Mouse (Mus musculus) large intestine, adult 2 months (tissue): Measurements from ENCODE around the gene Arl5a. TPM values are rescaled to one million over a fixed set of nuclear protein-coding genes. Genes with fewer than 3 reads are reported as not detected.

ENCODE experiments used
- DNase-seq: peaks from one replicate; pipeline ENCODE4 v3.0.0-alpha.2; 2012; ENCODE audit warnings: low read depth, low spot score
- WGBS: fragments of 180-500 bp; shearing (Covaris S2); methylation state at CpG from one replicate; pipeline ENCODE4 v1.1.7; 2018; 5-methylcytosine and 5-hydroxymethylcytosine counted together
- polyA plus RNA-seq: library from polyadenylated mRNA; depleted of rRNA; stranded (reverse); fragments of >200 nt; gene quantifications from 2 replicates; pipeline ENCODE4 v1.2.3, GENCODE M21; 2012

The Arl5a gene
- polyA plus RNA-seq, 1 experiment = 7.9 TPM

GRCm38 (mm10) chr2:52424248-52424728, 413 bp downstream of the Arl5a start:
- DNase-seq = no peak
- under 1% methylated on average over 42 of the region's 42 CpGs for WGBS

DNA sequence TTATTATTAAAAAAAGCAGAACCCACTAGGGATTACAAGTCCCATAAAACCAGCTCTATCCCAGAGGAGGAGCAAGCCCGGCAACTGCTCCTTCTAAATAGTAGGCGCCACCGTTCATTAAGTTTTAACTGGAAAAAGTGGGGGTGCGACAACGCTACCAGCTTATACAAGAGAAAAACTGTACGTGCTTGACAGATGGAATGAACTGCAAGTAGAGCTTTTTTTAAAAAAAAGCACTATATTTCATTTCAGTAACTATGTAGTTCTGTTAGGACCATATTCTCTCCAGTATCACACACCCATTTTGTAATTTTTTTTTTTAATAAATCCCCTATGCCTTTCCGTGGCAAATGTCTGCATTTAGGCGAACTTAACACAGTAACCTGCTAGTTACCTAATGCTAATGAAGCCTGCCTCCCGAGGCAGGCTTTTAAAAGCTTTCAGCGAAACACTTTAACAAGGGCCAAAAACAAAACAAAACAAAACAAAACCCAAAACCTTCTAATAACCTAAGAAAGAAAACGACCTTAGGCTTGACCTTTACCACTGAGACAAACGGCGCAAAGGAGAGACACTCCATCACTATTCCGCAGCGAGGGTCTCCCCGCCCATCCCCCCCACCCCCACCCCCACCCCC, 972 bp downstream of the Arl5a start:
- WGBS = 2% methylated on average over 16 of the region's 16 CpGs
- DNase-seq = no peak

DNA sequence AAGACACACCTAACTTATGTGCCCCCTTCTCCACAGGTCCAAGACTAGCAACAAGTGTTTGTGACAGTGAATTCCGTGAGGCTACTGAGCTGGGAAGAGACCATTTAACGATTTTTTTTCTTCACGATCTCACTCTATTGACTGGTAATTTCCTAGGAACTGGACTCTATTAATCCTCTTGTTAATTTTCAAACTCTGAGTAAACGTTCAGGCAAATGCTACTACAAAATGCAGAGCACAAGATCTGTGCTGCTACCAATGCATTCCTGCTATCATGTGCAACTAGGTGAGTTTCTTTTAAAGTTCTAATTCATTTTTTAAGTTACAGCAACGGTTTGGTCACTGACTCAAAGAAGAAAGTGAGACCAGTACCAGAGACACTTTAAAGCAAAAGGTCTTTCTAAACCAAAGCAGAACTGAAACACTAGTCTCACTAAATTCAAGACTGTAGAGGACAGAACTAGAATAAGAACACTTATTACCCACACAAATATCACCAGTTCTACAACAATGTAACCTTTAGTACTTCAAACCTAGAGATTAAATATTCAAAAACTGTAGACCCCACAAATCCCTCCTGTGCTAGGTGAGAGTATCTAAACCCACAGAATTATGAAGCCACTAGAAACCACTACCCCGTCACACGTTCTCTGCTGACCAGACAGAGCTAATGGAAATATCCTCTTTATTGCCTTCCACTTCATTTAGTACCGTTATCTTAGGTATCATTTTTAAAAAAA, 1.7 kb downstream of the Arl5a start:
- no peak for DNase-seq
- WGBS = 30% methylated on average over 8 of the region's 8 CpGs

DNA sequence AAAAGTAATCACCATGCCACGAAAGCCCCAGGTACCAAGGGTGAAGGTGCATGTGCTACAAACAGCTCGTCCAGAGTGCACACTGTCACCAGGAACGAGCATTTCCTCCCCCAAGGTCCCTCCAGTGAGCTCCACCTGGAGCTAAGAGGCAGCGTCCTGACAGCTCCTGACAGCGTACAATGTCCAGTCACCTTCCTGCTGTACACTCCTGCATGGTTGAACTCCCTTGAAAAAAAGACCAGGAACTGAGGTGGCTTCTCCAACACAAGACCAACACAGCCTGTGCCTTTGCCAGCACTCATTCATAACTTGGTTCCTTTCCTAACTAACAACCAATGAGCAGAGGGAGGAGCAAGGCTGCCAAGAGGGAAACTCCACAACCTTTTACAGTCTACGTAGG, 3.5 kb downstream of the Arl5a start:
- no peak for DNase-seq
- WGBS = 25% methylated on average over 6 of the region's 6 CpGs

DNA sequence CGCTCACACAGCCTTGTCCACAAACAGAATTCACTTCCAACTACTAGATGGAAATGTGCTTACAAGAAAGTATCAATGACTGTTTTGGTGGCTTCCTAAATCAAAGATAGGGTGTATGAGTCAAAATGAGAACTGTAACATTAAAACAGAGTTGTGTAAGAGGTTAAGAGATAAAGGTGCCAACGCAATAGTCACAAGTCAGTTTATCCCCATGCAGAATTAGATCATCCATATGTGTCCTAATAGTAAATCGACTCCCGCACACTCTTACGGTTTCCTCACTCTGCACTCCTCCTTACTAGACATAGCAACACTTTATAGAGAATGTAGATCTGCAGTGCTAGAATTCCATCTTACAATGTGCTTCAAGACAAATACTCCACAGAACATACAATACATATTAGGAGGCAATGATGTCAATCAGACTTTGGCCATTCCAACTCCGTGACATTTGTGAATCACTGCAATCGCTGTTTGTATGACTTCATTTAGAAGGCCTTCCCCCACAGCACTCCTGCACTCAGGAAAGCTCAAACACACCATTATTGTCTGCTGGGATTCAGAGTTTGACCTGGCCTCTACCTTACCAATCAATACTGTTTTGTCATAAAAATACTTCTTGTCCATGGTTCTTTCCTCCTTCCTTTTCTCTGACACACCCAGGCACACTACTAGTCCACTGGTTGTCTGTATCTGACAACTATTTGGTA, 4.5 kb downstream of the Arl5a start:
- DNase-seq = no peak
- 72% methylated on average over 7 of the region's 7 CpGs for WGBS

DNA sequence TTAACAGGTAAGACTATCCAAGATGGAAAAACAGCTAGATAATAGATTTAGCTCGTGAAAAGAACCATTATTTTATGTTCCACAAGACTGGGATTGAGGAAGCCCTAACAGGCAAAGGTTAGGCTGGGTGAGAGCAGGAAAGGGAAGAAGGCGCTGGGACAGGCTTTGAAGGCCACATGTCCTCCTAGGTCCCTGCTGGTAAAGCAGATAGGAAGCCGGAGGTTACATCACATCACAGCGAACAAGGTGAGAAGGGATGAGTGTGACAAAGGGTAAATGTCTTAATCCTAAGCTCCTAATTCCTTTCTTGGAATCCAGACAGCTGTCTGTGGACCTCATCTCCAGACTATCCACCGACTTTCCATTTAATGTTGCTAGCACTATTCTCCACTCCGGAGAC, 5.4 kb downstream of the Arl5a start:
- WGBS = 64% methylated on average over 6 of the region's 6 CpGs
- no peak for DNase-seq

- 90% methylated on average over 5 of the region's 5 CpGs for WGBS
- DNase-seq = no peak
Measured at GRCm38 (mm10) chr2:52412524-52413037, 12.1 kb downstream of the Arl5a start.

- 71% methylated on average over 1 of the region's 1 CpGs for WGBS
- DNase-seq = no peak
Measured at GRCm38 (mm10) chr2:52406480-52406879, 18.2 kb downstream of the Arl5a start.

DNA sequence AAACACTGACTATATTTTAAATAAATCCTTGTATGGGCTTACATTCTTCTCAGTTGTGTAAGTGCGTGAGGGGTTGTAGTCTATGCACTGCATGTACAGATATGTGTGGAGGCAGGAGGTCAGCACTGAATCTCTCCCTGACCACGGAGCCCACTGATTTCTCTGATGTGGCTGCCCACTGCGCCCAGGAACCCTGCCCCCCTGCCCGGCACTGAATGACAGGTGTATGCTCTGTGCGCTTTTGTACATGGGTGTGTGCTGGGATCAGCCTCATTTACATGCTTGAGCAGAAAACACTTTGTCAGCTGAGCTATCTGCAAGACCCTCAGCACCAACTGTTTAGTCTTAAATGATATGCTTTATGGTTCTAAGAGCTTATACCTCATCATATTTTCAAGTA, 19.5 kb downstream of the Arl5a start:
- no peak for DNase-seq
- 90% methylated on average over 5 of the region's 5 CpGs for WGBS

GRCm38 (mm10) chr2:52394529-52394928, 30.2 kb downstream of the Arl5a start:
- DNase-seq = no peak
- 66% methylated on average over 5 of the region's 5 CpGs for WGBS

DNA sequence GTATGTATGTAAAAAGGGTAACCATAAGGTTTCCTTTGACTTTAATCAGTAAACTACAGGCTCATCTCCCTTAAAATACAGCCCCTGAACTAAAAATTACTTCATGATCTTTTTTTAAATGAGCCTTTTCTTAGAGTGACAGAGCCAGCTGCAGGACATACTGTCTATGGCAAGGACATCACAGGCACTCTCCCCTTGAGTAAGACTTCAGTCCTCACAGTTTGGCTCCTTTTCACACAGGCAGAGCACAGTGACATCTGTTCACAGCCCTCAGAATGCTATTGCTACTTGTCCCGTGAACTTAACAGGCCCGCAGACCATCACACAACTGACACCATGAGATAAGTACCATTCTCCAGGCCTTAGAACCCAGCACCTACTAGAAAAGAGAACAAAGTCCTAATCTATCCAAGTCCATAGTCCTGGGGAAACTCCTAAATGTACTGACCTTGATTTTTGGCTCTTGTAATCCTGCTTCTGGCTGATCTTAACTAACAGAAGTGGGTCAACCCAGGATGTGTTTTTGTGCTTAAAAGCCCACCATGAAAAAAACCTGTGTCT, 34.2 kb downstream of the Arl5a start:
- WGBS = 79% methylated on average over 2 of the region's 2 CpGs
- no peak for DNase-seq

DNA sequence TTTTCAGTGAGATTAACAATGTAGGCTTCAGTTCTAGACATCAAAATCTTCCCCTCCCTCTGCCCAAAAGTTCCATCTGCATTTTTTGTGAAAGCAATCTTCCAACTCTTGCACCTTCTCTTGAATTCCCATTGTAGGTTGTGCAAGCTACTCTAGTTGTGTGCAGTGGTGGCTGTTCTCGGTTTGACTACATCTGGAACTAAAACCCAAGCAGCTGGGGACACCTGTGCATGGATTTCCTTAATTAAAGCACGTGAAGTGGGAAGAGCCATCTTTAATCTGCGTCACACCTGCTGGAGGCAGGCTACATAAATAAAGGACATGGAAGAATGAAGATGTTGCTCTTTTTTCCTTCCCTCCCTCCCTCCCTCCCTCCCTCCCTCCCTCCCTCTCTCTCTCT, 34.7 kb downstream of the Arl5a start:
- 54% methylated on average over 3 of the region's 3 CpGs for WGBS
- DNase-seq = no peak

GRCm38 (mm10) chr2:52386451-52386850, 38.2 kb downstream of the Arl5a start:
- WGBS = 41% methylated on average over 6 of the region's 6 CpGs
- DNase-seq = no peak

DNA sequence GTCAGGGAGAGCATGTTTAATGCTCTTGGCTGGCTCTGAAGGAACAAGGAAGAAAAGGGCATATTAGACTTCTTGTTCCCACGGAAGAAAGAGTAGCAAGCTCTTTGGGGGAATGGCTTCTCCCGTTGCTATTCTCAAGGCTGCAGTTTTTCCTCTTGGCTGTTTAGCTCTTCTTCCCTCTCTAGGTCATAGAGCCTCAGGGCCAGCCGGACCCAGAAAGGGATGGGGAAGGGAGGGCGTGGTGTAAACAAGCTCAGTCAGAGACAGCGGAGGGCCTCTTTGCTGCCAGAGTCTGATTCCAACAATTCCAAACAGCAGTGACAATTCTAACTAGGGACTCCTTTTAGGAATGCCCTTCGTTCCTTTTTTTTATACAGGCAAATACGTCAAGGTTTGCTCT, 38.7 kb downstream of the Arl5a start:
- DNase-seq = no peak
- WGBS = 26% methylated on average over 7 of the region's 7 CpGs

- no peak for DNase-seq
- WGBS = 61% methylated on average over 10 of the region's 10 CpGs
Measured at GRCm38 (mm10) chr2:52378848-52379261, 45.8 kb downstream of the Arl5a start.

- 50% methylated on average over 7 of the region's 7 CpGs for WGBS
- no peak for DNase-seq
Measured at GRCm38 (mm10) chr2:52378448-52378804, 46.3 kb downstream of the Arl5a start, which contains the start of gene Neb. TSS of gene Neb (minus strand) at chr2:52378474.

DNA sequence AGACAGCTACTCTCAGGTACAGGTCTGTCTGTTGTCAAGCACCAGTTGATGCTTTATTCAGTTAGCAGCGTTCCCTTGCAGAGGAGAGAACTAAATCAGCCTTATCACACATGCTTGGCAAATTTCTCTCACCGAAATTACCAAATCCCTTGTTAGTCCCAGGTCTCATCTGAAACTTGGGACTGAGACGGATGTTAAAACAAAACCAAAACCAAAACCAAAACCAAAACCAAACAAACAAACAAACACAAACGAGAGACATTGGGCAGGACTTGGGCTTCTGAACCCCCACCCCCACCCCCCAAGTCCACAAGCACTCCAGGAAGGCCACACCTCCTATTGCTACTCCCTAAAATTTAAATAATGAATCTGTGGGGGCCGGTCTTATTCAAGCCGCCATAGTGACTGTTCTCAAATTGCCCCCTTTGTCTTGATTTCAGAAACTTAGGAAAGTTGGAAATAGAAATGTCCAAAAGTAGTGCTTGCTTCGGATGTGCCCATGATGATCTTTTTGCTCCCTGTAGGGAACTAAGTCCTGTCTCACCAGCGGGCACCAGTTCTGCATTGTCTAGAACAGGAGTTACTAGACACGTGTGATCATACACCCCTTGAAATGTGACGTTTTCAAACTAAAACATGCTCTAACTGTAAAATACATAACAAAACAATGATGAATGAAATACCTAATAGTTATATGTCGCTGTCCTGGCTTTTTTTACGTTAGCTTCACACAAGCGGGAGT, 46.8 kb downstream of the Arl5a start:
- 56% methylated on average over 13 of the region's 13 CpGs for WGBS

GRCm38 (mm10) chr2:52374706-52375105, 50.0 kb downstream of the Arl5a start:
- 96% methylated on average over 6 of the region's 6 CpGs for WGBS
- DNase-seq = no peak

More for the DNA sequence above, 46.8 kb downstream of the Arl5a start:
- DNase-seq = no peak

DNA sequence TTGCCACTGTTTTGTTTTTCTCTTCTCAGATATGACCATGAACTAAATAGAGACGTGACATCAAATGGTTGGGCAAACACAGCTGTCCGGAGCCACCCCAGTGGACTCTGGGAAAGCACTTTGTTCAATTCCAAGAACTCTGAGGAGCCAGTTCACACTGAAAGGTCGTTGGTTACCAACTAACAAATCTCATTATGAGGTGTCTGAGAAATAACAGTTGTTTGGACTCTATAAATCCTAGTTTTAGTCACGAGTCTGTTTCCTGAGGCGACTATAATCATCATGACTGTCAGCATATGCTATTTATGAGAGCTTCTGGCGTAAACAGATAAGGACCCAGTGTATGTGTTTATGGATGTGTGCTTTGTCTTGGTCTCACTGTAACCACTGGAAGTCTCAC, 52.2 kb downstream of the Arl5a start:
- DNase-seq = no peak
- WGBS = 34% methylated on average over 6 of the region's 6 CpGs
